Mouse (Mus musculus) spleen, adult 2 months (tissue): ENCODE results near the gene Antxr2.

Source experiments
- CTCF ChIP-seq: fragments of 200-500 bp; IDR thresholded peaks from 2 replicates; pipeline ENCODE4 v1.5.1; 2011; ENCODE audit warnings: mild to moderate bottlenecking, inconsistent platforms; ENCODE audit not compliant: insufficient read depth, insufficient read length, insufficient replicate concordance; ENCODE audit errors: extremely low read depth
- POLR2A ChIP-seq: fragments of 200-500 bp; IDR thresholded peaks from 2 replicates; pipeline ENCODE4 v1.6.1; 2011; ENCODE audit warnings: low read depth, low read length, inconsistent platforms

- TF ChIP-seq CTCF (no peak), POLR2A (no peak)
These were observed 11.4 kb downstream of the Antxr2 start for GRCm38 (mm10) chr5:98019396-98019795.
